Mouse (Mus musculus): ENCODE data around the gene 3830406C13Rik. TPM values are rescaled to one million over a fixed set of nuclear protein-coding genes. Genes with fewer than 3 reads are reported as not detected.

The 3830406C13Rik gene
- total and polyA plus RNA-seq, 2 experiments from 2014 or later = 26.4 to 37.3 TPM

GRCm38 (mm10) chr14:12341075-12341788, 57.3 kb downstream of the 3830406C13Rik start:
- peaks cover 92% of the 10 kb centered on the region for H3K27me3 ChIP-seq (ENCODE audit: insufficient read depth, low read length)
- no peak overlapping the region for H3K4me2 ChIP-seq (ENCODE audit: low read depth, low read length, poor library complexity, severe bottlenecking)
- DNase-seq (ENCODE audit: low spot score) (no peak), ATAC-seq (ENCODE audit: low FRiP score) (no peak)
- WGBS = 1% methylated on average over 42 of the region's 42 CpGs
- H3K9ac ChIP-seq (replicated peaks; ENCODE audit: low read length, poor library complexity, severe bottlenecking) = no peak overlapping the region
- no peaks in the 10 kb centered on the region for H3K4me1 ChIP-seq (ENCODE audit: insufficient read depth, low read length)
- no peaks in the 10 kb centered on the region for H3K9me3 ChIP-seq (ENCODE audit: low read length)
- TF ChIP-seq CTCF (IDR thresholded peaks at IDR 0.05) = no peak
- no peak overlapping the region for H3K27ac ChIP-seq (ENCODE audit: low read depth, low read length)
- H3K36me3 ChIP-seq (ENCODE audit: insufficient read depth, low read length) = no peaks in the 10 kb centered on the region
- H3K4me3 ChIP-seq (ENCODE audit: low read depth, low read length) = no peak overlapping the region

GRCm38 (mm10) chr14:12341789-12342457, 58.0 kb downstream of the 3830406C13Rik start:
- Histone ChIP-seq H3K4me3 (ENCODE audit: low read depth, low read length) (no peak overlapping the region), H3K9me3 (ENCODE audit: low read length) (no peaks in the 10 kb centered on the region), H3K4me2 (ENCODE audit: low read depth, low read length, poor library complexity, severe bottlenecking) (no peak overlapping the region), H3K27me3 (ENCODE audit: insufficient read depth, low read length) (peaks cover 92% of the 10 kb centered on the region), H3K27ac (ENCODE audit: low read depth, low read length) (no peak overlapping the region), H3K4me1 (ENCODE audit: insufficient read depth, low read length) (no peaks in the 10 kb centered on the region), H3K9ac (replicated peaks; ENCODE audit: low read length, poor library complexity, severe bottlenecking) (no peak overlapping the region), H3K36me3 (ENCODE audit: insufficient read depth, low read length) (no peaks in the 10 kb centered on the region)
- TF ChIP-seq CTCF (IDR thresholded peaks at IDR 0.05) = no peak
- ATAC-seq (ENCODE audit: low FRiP score) (no peak), DNase-seq (ENCODE audit: low spot score) (no peak)
- WGBS = 3% methylated on average over 24 of the region's 24 CpGs

- ATAC-seq (ENCODE audit: low FRiP score) (no peak), DNase-seq (ENCODE audit: low spot score) (no peak)
- WGBS = 2% methylated on average over 23 of the region's 23 CpGs
- Histone ChIP-seq H3K9ac (replicated peaks; ENCODE audit: low read length, poor library complexity, severe bottlenecking) (no peak overlapping the region), H3K4me3 (ENCODE audit: low read depth, low read length) (no peak overlapping the region), H3K27me3 (ENCODE audit: insufficient read depth, low read length) (peaks cover 91% of the 10 kb centered on the region), H3K4me1 (ENCODE audit: insufficient read depth, low read length) (no peaks in the 10 kb centered on the region), H3K36me3 (ENCODE audit: insufficient read depth, low read length) (no peaks in the 10 kb centered on the region), H3K9me3 (ENCODE audit: low read length) (no peaks in the 10 kb centered on the region), H3K27ac (ENCODE audit: low read depth, low read length) (no peak overlapping the region), H3K4me2 (ENCODE audit: low read depth, low read length, poor library complexity, severe bottlenecking) (no peak overlapping the region)
- no peak for TF ChIP-seq CTCF (IDR thresholded peaks at IDR 0.05)
These were observed 58.6 kb downstream of the 3830406C13Rik start for GRCm38 (mm10) chr14:12342458-12343131.

GRCm38 (mm10) chr14:12343451-12343941, 59.5 kb downstream of the 3830406C13Rik start:
- no peaks in the 10 kb centered on the region for H3K4me1 ChIP-seq (ENCODE audit: insufficient read depth, low read length)
- DNase-seq (ENCODE audit: low spot score) (no peak), ATAC-seq (ENCODE audit: low FRiP score) (no peak)
- no peaks in the 10 kb centered on the region for H3K9me3 ChIP-seq (ENCODE audit: low read length)
- no peak overlapping the region for H3K27ac ChIP-seq (ENCODE audit: low read depth, low read length)
- H3K27me3 ChIP-seq (ENCODE audit: insufficient read depth, low read length) = peaks cover 87% of the 10 kb centered on the region
- WGBS = 4% methylated on average over 20 of the region's 20 CpGs
- no peak for TF ChIP-seq CTCF (IDR thresholded peaks at IDR 0.05)
- H3K9ac ChIP-seq (replicated peaks; ENCODE audit: low read length, poor library complexity, severe bottlenecking) = no peak overlapping the region
- H3K4me2 ChIP-seq (ENCODE audit: low read depth, low read length, poor library complexity, severe bottlenecking) = no peak overlapping the region
- H3K4me3 ChIP-seq (ENCODE audit: low read depth, low read length) = no peak overlapping the region
- H3K36me3 ChIP-seq (ENCODE audit: insufficient read depth, low read length) = no peaks in the 10 kb centered on the region

- no peak for TF ChIP-seq CTCF (IDR thresholded peaks at IDR 0.05)
- H3K4me3 ChIP-seq (ENCODE audit: low read depth, low read length) = peak overlapping the region; percentile 15; the same call in 1 of the 2 replicates
- H3K4me1 ChIP-seq (ENCODE audit: insufficient read depth, low read length) = no peaks in the 10 kb centered on the region
- H3K36me3 ChIP-seq (ENCODE audit: insufficient read depth, low read length) = no peaks in the 10 kb centered on the region
- ATAC-seq (ENCODE audit: low FRiP score) (no peak), DNase-seq (ENCODE audit: low spot score) (no peak)
- no peak overlapping the region for H3K4me2 ChIP-seq (ENCODE audit: low read depth, low read length, poor library complexity, severe bottlenecking)
- H3K27me3 ChIP-seq (ENCODE audit: insufficient read depth, low read length) = peaks cover 91% of the 10 kb centered on the region
- WGBS = 5% methylated on average over 24 of the region's 24 CpGs
- H3K27ac ChIP-seq (ENCODE audit: low read depth, low read length) = no peak overlapping the region
- no peaks in the 10 kb centered on the region for H3K9me3 ChIP-seq (ENCODE audit: low read length)
- H3K9ac ChIP-seq (replicated peaks; ENCODE audit: low read length, poor library complexity, severe bottlenecking) = no peak overlapping the region
These were observed 60.2 kb downstream of the 3830406C13Rik start for GRCm38 (mm10) chr14:12344061-12344745.
